Mouse (Mus musculus): Measurements from ENCODE around the gene Pgm1.

DNA sequence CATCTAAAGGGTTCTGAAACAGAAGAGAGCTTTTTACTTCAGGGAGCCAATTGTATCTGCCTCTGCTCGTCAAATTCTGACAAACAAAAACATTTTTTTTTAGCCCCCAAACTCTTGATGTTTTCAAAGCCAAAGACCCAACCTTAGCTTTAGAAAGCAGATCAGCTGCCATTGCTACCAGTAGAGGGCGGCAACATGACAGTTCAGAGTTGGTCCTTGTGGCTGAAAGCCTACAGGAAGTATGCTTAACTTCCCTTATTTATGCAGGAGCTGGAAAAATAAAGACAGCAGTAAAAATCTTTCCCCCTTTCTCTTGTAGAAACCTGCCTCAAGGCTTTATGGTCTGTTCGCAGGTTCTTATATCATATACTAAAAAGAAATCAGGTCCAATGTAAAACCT is 99.4 kb downstream of the Pgm1 start:
- TF ChIP-seq TCF12 (IDR thresholded peaks at IDR 0.05; ENCODE audit: insufficient read depth, poor library complexity, severe bottlenecking) (no peak), MYOG (IDR thresholded peaks at IDR 0.05; ENCODE audit: control insufficient read depth in 1 of 3, insufficient read depth in 1 of 3, insufficient read length in 2 of 3, low read depth in 2 of 3) (no peak), POLR2AphosphoS2 (IDR thresholded peaks at IDR 0.05; ENCODE audit: insufficient read length, low read depth) (no peak)
